Mouse (Mus musculus) heart, embryonic 12.5 days (tissue): ENCODE data around the gene M6pr. TPM values are rescaled to one million over a fixed set of nuclear protein-coding genes. Genes with fewer than 3 reads are reported as not detected.

ENCODE experiments used
- ATAC-seq: fragments of 200-750 bp; cut with Nextera tagmentation; 2 replicates; pipeline ENCODE4 v1.8.0; 2017; ENCODE audit warnings: moderate TSS enrichment, moderate library complexity; ENCODE audit not compliant: insufficient number of reproducible peaks, low FRiP score
- H3K27ac ChIP-seq: fragments of 300-500 bp; sonication (generic); 2 replicates; pipeline ENCODE4 v1.5.1; 2016; ENCODE audit warnings: mild to moderate bottlenecking, moderate library complexity; ENCODE audit not compliant: poor library complexity, severe bottlenecking
- H3K27me3 ChIP-seq: fragments of 300-500 bp; sonication (generic); replicated peaks from 2 replicates; pipeline ENCODE4 v1.6.1; 2016; ENCODE audit warnings: mild to moderate bottlenecking, moderate library complexity
- H3K36me3 ChIP-seq: fragments of 300-500 bp; sonication (generic); 2 replicates; pipeline ENCODE4 v1.6.1; 2016; ENCODE audit warnings: mild to moderate bottlenecking, moderate library complexity
- H3K4me1 ChIP-seq: fragments of 300-500 bp; sonication (generic); replicated peaks from 2 replicates; pipeline ENCODE4 v1.6.1; 2016; ENCODE audit warnings: mild to moderate bottlenecking
- H3K4me2 ChIP-seq: fragments of 300-500 bp; sonication (generic); 2 replicates; pipeline ENCODE4 v1.6.1; 2016; ENCODE audit warnings: mild to moderate bottlenecking, moderate library complexity
- H3K4me3 ChIP-seq: fragments of 300-500 bp; sonication (generic); 2 replicates; pipeline ENCODE4 v1.5.1; 2016; ENCODE audit warnings: mild to moderate bottlenecking
- H3K9ac ChIP-seq: fragments of 300-500 bp; sonication (generic); 2 replicates; pipeline ENCODE4 v1.6.1; 2016; ENCODE audit warnings: mild to moderate bottlenecking, moderate library complexity
- H3K9me3 ChIP-seq: fragments of 300-500 bp; sonication (generic); replicated peaks from 2 replicates; pipeline ENCODE4 v1.6.1; 2016; ENCODE audit warnings: mild to moderate bottlenecking, moderate library complexity
- WGBS: fragments of 180-500 bp; shearing (Covaris S2); methylation state at CpG from one replicate; pipeline ENCODE4 v1.1.7; 2016; 5-methylcytosine and 5-hydroxymethylcytosine counted together
- polyA plus RNA-seq: library from polyadenylated mRNA; unstranded; fragments of >200 nt; fragmentation: Nextera tagmentation; extraction: Ambion mirVana; gene quantifications from 2 replicates; pipeline ENCODE4 v1.2.1, GENCODE M21; 2016

Gene M6pr
- polyA plus RNA-seq, 1 experiment from 2014 or later = 82.0 TPM

DNA sequence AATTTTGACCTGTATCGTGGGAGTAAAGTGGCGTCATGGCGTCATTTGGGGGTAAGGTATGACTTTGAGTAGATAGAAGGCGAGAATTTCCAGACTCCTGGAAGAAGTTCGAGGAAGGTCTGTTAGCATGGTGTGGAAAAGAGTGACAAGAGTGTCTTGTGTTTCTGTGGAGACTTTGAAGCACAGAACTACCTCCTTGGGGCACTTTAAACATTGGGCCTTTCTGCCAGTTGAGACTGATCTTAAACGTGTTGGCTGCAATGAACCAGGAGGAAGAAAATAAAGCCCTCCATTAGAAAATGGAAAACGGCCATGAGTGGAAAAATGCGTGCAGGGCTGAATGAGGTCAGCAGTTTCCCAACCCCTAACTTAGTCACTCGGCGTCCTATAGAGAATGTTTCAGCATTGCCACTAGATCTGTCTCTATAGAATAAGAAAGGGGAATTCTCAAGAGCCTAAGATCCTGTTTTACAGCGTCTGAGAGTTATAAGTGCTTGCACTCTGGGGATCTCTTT, 983 bp downstream of the M6pr start:
- Histone ChIP-seq H3K4me1 (peaks cover 16% of the 10 kb centered on the region), H3K27me3 (no peaks in the 10 kb centered on the region), H3K9ac (peak overlapping the region; percentile 87), H3K36me3 (peaks cover 20% of the 10 kb centered on the region), H3K27ac (peak overlapping the region; percentile 65; the same call in 1 of the 2 replicates), H3K4me2 (peak overlapping the region; percentile 92), H3K9me3 (no peaks in the 10 kb centered on the region), H3K4me3 (peak overlapping the region; percentile 92)
- WGBS = 10% methylated on average over 11 of the region's 11 CpGs
- no peak for ATAC-seq

DNA sequence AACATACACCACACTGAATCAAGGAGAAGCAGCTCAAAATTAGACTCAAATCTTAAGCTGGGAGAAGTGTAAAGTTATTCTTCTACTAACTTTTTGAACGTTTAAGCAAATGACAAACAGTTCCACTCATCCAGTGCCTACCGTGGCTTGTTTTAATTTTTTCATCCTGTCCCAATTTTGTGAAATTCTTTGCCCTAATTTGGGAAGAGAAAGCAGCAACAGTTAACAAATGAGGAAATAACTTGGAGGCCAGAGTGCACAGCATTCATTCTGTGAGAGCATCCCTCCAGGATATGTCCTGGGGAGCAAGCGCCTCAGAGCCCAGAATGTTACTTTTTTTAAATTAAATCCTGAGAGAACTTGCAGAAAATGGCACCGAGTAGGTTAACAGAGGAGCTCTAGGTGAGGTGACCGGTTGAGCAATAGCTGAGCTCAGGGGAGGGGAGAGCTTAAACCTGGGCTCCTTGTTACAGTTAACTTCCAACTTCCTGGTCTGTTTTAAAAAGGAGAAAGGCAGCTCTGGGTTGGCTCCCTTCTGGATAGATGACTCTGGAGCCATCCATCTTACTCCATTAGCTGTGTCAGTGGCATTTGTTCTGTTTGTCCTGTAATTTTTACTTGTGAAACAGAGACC, 1.8 kb downstream of the M6pr start:
- Histone ChIP-seq H3K9me3 (no peaks in the 10 kb centered on the region), H3K27ac (no peak overlapping the region), H3K4me2 (peak overlapping the region; percentile 92), H3K4me3 (peak overlapping the region; percentile 92), H3K9ac (peak overlapping the region; percentile 87), H3K36me3 (peaks cover 28% of the 10 kb centered on the region), H3K4me1 (peaks cover 16% of the 10 kb centered on the region), H3K27me3 (no peaks in the 10 kb centered on the region)
- no peak for ATAC-seq
- WGBS = 72% methylated on average over 5 of the region's 5 CpGs

DNA sequence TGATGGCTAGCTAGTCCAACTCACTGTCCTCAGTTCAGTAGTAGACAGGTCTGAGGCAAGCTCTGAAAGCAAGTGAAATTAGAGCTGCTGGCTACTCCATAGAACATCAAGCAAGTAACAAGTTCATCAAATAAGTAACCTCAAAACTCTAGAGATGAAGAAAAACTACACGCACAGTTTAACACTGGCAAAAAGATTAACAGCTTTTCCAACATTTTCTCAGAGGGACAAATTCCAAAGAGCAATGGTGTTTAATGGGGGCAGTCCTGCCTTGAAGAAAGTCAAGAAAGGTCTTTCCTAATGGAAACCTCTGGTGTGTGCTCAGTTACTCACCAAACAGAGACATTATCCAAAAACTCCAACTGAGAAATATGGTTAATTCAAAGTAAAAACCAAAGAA, 10.2 kb downstream of the M6pr start:
- H3K36me3 ChIP-seq = peaks cover 95% of the 10 kb centered on the region
- no peaks in the 10 kb centered on the region for H3K27me3 ChIP-seq
- no peaks in the 10 kb centered on the region for H3K4me1 ChIP-seq
- no peak overlapping the region for H3K4me3 ChIP-seq
- H3K9me3 ChIP-seq = no peaks in the 10 kb centered on the region
- no peak overlapping the region for H3K9ac ChIP-seq
- WGBS = 93% methylated on average over 1 of the region's 1 CpGs
- no peak for ATAC-seq
- H3K27ac ChIP-seq = no peak overlapping the region
- H3K4me2 ChIP-seq = no peak overlapping the region

DNA sequence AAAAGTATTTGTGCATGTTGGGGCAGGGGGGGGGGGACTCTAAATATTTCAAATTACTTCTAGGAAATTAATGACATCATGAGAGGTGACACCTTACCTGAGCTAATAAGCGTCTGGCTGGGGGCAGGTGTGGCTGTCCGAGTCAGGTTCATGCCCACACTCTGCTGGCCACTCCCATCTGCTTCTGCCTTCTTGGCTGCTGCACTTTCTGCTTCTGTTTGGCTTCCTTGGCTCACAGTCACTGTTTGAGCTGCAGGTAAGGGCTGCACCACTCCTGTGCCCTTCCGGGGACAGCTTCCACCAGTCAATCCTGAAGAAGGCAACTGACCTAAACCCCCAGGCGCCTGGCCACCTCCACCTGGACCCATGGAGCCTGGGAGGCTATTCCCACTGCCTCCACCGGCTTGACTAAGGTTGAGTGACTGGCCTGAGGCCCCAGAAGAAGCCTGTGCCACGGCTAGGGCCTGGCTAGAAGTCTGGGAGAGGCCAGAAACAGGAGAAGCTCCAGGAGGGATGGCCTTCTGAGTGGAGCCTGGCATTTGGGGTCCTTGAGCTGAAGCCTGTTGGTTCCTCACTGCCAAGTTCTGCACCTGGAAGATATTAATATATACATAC, 16.9 kb downstream of the M6pr start:
- H3K36me3 ChIP-seq = peaks cover 66% of the 10 kb centered on the region
- no peak for ATAC-seq
- no peak overlapping the region for H3K4me3 ChIP-seq
- H3K27me3 ChIP-seq = no peaks in the 10 kb centered on the region
- H3K9ac ChIP-seq = no peak overlapping the region
- 90% methylated on average over 6 of the region's 6 CpGs for WGBS
- H3K4me1 ChIP-seq = no peaks in the 10 kb centered on the region
- H3K27ac ChIP-seq = no peak overlapping the region
- H3K9me3 ChIP-seq = no peaks in the 10 kb centered on the region
- no peak overlapping the region for H3K4me2 ChIP-seq

DNA sequence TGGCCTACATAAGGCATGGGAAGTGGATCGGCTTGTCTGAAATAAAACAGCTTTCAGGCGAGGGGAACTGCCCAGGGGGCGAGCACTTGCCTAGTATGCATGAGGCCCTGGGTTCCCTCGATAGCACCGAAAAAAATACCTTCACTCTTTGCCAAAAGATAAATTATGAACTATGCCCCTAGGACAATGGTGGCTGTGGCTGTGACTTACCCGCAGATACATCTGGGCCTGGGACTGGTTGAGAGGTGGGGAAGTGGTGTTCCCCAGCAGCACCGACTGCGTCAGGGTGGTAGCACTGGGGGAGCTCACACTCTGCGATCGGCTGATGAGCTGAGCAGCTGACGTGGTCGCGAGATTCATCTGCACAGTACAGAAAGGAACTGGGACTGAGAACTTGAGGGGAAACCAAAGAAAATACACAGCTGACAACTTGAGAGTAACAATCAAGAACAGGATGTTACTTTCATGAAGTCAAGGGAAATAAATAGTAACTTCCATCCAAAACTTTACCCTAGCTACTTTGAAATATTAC, 24.6 kb downstream of the M6pr start:
- ATAC-seq = no peak
- Histone ChIP-seq H3K9me3 (no peaks in the 10 kb centered on the region), H3K27me3 (no peaks in the 10 kb centered on the region), H3K4me2 (no peak overlapping the region), H3K27ac (no peak overlapping the region), H3K9ac (no peak overlapping the region), H3K4me1 (peaks cover 7% of the 10 kb centered on the region), H3K36me3 (peaks cover 64% of the 10 kb centered on the region), H3K4me3 (no peak overlapping the region)
- 82% methylated on average over 13 of the region's 13 CpGs for WGBS

GRCm38 (mm10) chr6:122334786-122335340, 26.3 kb downstream of the M6pr start:
- Histone ChIP-seq H3K27me3 (no peaks in the 10 kb centered on the region), H3K9ac (no peak overlapping the region), H3K36me3 (peaks cover 48% of the 10 kb centered on the region), H3K27ac (no peak overlapping the region), H3K4me2 (no peak overlapping the region), H3K4me1 (peaks cover 15% of the 10 kb centered on the region), H3K9me3 (no peaks in the 10 kb centered on the region), H3K4me3 (no peak overlapping the region)
- 88% methylated on average over 7 of the region's 7 CpGs for WGBS
- no peak for ATAC-seq

DNA sequence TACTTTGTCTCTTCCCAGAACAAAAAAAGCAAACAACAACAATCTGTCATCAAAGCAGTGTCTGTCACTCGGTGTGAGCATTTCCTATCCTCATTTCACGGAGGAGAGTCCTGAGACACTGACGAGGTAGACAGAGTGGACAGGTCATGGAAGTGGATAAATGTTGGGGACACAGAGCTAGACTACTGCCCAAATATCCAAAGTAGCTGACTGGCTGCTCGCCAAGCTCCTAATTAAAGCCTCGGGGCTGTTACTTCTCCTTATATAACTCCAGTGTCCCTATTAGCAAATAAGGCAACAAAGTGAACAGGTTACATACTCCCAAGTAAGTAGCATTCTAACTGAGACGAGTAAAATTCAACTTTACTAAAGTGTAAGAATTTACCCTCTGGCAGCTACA, 29.0 kb downstream of the M6pr start:
- no peak overlapping the region for H3K4me3 ChIP-seq
- no peak overlapping the region for H3K9ac ChIP-seq
- 50% methylated on average over 6 of the region's 6 CpGs for WGBS
- H3K4me1 ChIP-seq = peaks cover 18% of the 10 kb centered on the region
- H3K27ac ChIP-seq = no peak overlapping the region
- peaks cover 30% of the 10 kb centered on the region for H3K36me3 ChIP-seq
- H3K9me3 ChIP-seq = no peaks in the 10 kb centered on the region
- ATAC-seq = no peak
- no peaks in the 10 kb centered on the region for H3K27me3 ChIP-seq
- no peak overlapping the region for H3K4me2 ChIP-seq

DNA sequence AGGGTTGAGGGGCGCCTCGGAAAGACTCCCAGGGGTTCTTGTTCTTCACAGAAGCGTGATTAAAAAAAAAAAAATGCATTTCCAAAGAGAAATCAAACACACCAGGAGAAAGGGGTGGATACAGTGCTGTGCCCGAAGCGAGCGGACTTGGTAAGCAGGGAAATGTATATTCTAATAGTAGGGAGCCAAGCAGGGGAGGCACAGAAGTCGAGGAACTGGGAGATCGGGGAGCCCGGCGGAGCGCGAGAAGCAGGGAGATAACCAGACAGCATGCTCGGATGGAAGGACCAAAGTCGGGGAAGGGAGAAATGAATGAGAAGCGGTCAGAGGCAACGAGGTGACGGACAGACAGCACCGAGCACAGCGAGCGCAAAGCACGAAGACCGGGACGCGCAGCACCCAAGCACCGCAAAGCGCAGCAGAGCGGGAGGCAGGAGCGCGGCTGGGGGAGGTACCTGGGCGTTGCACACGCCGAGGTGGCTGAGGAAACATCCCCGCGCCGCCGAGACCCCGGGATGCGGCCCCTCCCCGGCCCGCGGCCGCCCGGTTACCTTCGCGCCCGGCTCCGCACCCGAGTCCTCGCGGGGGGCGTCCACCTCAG, 30.6 kb downstream of the M6pr start:
- 1% methylated on average over 37 of the region's 51 CpGs for WGBS
- no peaks in the 10 kb centered on the region for H3K27me3 ChIP-seq
- peaks cover 29% of the 10 kb centered on the region for H3K4me1 ChIP-seq
- H3K36me3 ChIP-seq = peaks cover 16% of the 10 kb centered on the region
- peak overlapping the region; percentile 88 for H3K9ac ChIP-seq
- peak overlapping the region; percentile 72 for H3K4me2 ChIP-seq
- peak overlapping the region; percentile 76 for H3K4me3 ChIP-seq
- ATAC-seq = peak; percentile 82
- no peaks in the 10 kb centered on the region for H3K9me3 ChIP-seq
- H3K27ac ChIP-seq = peak overlapping the region; percentile 93

- Histone ChIP-seq H3K36me3 (peaks cover 11% of the 10 kb centered on the region), H3K9ac (peak overlapping the region; percentile 88), H3K9me3 (no peaks in the 10 kb centered on the region), H3K4me1 (peaks cover 36% of the 10 kb centered on the region), H3K4me3 (peak overlapping the region; percentile 76), H3K4me2 (peak overlapping the region; percentile 72), H3K27me3 (no peaks in the 10 kb centered on the region), H3K27ac (peak overlapping the region; percentile 93)
- 0% methylated on average over 43 of the region's 71 CpGs for WGBS
- ATAC-seq = peak; percentile 93
Measured at GRCm38 (mm10) chr6:122339648-122340341, 31.3 kb downstream of the M6pr start.

GRCm38 (mm10) chr6:122340349-122341000, 32.0 kb downstream of the M6pr start, which contains the start of gene Phc1:
TSS of gene Phc1 (minus strand) at chr6:122340561.
- Histone ChIP-seq H3K4me3 (peak within 1 kb of the TSS; percentile 76), H3K27me3 (no peaks in the 10 kb centered on the region), H3K9ac (peak within 1 kb of the TSS; percentile 88), H3K4me2 (peak within 1 kb of the TSS; percentile 72), H3K4me1 (peaks cover 42% of the 10 kb centered on the region), H3K27ac (peak within 1 kb of the TSS; percentile 93), H3K36me3 (peaks cover 8% of the 10 kb centered on the region), H3K9me3 (no peaks in the 10 kb centered on the region)
- 2% methylated on average over 17 of the region's 17 CpGs for WGBS
- ATAC-seq = no peak
